Mouse (Mus musculus): ENCODE results near the gene Terb1. TPM values are rescaled to one million over a fixed set of nuclear protein-coding genes. Genes with fewer than 3 reads are reported as not detected.

The Terb1 gene
- 0.18 and 0.33 TPM in 2 replicates for polyA plus RNA-seq (2015; fragmentation: Nextera tagmentation; extraction: Ambion mirVana)

- ATAC-seq (ENCODE audit: low FRiP score, low TSS enrichment) (peak; percentile 86), DNase-seq (ENCODE audit: low spot score) (peak; percentile 75)
- no peaks in the 10 kb centered on the region for H3K27me3 ChIP-seq (ENCODE audit: control insufficient read depth, insufficient read depth, low read length)
- no peaks in the 10 kb centered on the region for H3K9me3 ChIP-seq (ENCODE audit: control insufficient read depth, low read length)
- TF ChIP-seq EP300 (optimal IDR thresholded peaks at IDR 0.05) (no peak), CTCF (IDR thresholded peaks at IDR 0.05; ENCODE audit: low read depth) (peak; percentile 38)
- peak within 1 kb of the TSS; percentile 98 for H3K4me2 ChIP-seq (replicated peaks; ENCODE audit: low read depth)
- H3K36me3 ChIP-seq (ENCODE audit: control insufficient read depth, insufficient read depth, low read length): peaks cover 6% of the 10 kb centered on the region; the same call in 1 of the 2 replicates
- H3K4me1 ChIP-seq (replicated peaks; ENCODE audit: control insufficient read depth, insufficient read depth): no peaks in the 10 kb centered on the region
- peak within 1 kb of the TSS; percentile 72 for H3K9ac ChIP-seq (ENCODE audit: low read length)
- H3K27ac ChIP-seq (replicated peaks): peak within 1 kb of the TSS; percentile 13; the same call in 1 of the 2 replicates
- 2% methylated on average over 63 of the region's 64 CpGs for WGBS
- H3K4me3 ChIP-seq (ENCODE audit: low read depth, low read length): peak within 1 kb of the TSS; percentile 54
Measured at GRCm38 (mm10) chr8:104509061-104510006, at the start of gene Terb1. TSS of gene Terb1 (minus strand) at chr8:104509910.

DNA sequence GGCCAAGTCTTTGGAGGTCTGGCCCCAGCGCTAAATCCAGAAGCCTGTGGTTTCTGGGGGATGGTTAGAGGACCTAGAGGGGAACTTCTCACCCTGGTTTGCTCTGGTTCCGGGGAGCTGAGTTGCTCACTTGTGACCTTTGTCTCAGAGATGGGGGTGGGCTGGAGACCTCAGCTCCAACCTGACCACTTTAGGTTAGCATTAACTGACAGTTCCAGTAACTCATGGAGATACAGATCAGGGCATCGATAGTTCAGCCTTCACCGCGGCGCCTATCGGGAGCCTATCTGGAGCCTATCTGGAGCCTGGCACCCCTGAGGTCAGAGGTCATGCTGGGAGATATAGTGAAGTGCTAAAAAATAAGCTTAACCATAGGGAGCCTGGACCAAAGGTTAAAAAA is 47.5 kb upstream of the Terb1 start:
- TF ChIP-seq EP300 (optimal IDR thresholded peaks at IDR 0.05): no peak
- no peak for TF ChIP-seq CTCF (IDR thresholded peaks at IDR 0.05; ENCODE audit: low read depth)
- no peak for ATAC-seq (ENCODE audit: low FRiP score, low TSS enrichment)
- Histone ChIP-seq H3K4me1 (replicated peaks; ENCODE audit: control insufficient read depth, insufficient read depth) (no peaks in the 10 kb centered on the region), H3K4me3 (ENCODE audit: low read depth, low read length) (no peak overlapping the region), H3K9ac (ENCODE audit: low read length) (no peak overlapping the region), H3K27ac (replicated peaks) (no peak overlapping the region), H3K27me3 (ENCODE audit: control insufficient read depth, insufficient read depth, low read length) (no peaks in the 10 kb centered on the region), H3K36me3 (ENCODE audit: control insufficient read depth, insufficient read depth, low read length) (no peaks in the 10 kb centered on the region), H3K4me2 (replicated peaks; ENCODE audit: low read depth) (no peak overlapping the region), H3K9me3 (ENCODE audit: control insufficient read depth, low read length) (no peaks in the 10 kb centered on the region)
- WGBS: 65% methylated on average over 7 of the region's 7 CpGs
- no peak for DNase-seq (ENCODE audit: low spot score)

GRCm38 (mm10) chr8:104555191-104555590 is 45.5 kb upstream of the Terb1 start:
- H3K27me3 ChIP-seq (ENCODE audit: control insufficient read depth, insufficient read depth, low read length): no peaks in the 10 kb centered on the region
- no peak overlapping the region for H3K27ac ChIP-seq (replicated peaks)
- H3K4me1 ChIP-seq (replicated peaks; ENCODE audit: control insufficient read depth, insufficient read depth): no peaks in the 10 kb centered on the region
- H3K4me2 ChIP-seq (replicated peaks; ENCODE audit: low read depth): no peak overlapping the region
- 75% methylated on average over 4 of the region's 4 CpGs for WGBS
- H3K4me3 ChIP-seq (ENCODE audit: low read depth, low read length): no peak overlapping the region
- no peaks in the 10 kb centered on the region for H3K36me3 ChIP-seq (ENCODE audit: control insufficient read depth, insufficient read depth, low read length)
- DNase-seq (ENCODE audit: low spot score) (no peak), ATAC-seq (ENCODE audit: low FRiP score, low TSS enrichment) (no peak)
- no peak overlapping the region for H3K9ac ChIP-seq (ENCODE audit: low read length)
- H3K9me3 ChIP-seq (ENCODE audit: control insufficient read depth, low read length): no peaks in the 10 kb centered on the region
- TF ChIP-seq CTCF (IDR thresholded peaks at IDR 0.05; ENCODE audit: low read depth) (no peak), EP300 (optimal IDR thresholded peaks at IDR 0.05) (no peak)

- Histone ChIP-seq H3K4me3 (ENCODE audit: low read depth, low read length) (no peak overlapping the region), H3K36me3 (ENCODE audit: control insufficient read depth, insufficient read depth, low read length) (no peaks in the 10 kb centered on the region), H3K4me2 (replicated peaks; ENCODE audit: low read depth) (no peak overlapping the region), H3K4me1 (replicated peaks; ENCODE audit: control insufficient read depth, insufficient read depth) (peaks cover 6% of the 10 kb centered on the region; the same call in 1 of the 2 replicates), H3K9me3 (ENCODE audit: control insufficient read depth, low read length) (no peaks in the 10 kb centered on the region), H3K9ac (ENCODE audit: low read length) (no peak overlapping the region), H3K27me3 (ENCODE audit: control insufficient read depth, insufficient read depth, low read length) (0 out of 2 replicates have a peak, but pooled peaks cover 2% of the 10 kb centered on the region), H3K27ac (replicated peaks) (no peak overlapping the region)
- ATAC-seq (ENCODE audit: low FRiP score, low TSS enrichment) (no peak), DNase-seq (ENCODE audit: low spot score) (no peak)
- WGBS: 76% methylated on average over 8 of the region's 8 CpGs
- no peak for TF ChIP-seq CTCF (IDR thresholded peaks at IDR 0.05; ENCODE audit: low read depth)
- no peak for TF ChIP-seq EP300 (optimal IDR thresholded peaks at IDR 0.05)
Measured at GRCm38 (mm10) chr8:104543440-104544045, 33.8 kb upstream of the Terb1 start.

DNA sequence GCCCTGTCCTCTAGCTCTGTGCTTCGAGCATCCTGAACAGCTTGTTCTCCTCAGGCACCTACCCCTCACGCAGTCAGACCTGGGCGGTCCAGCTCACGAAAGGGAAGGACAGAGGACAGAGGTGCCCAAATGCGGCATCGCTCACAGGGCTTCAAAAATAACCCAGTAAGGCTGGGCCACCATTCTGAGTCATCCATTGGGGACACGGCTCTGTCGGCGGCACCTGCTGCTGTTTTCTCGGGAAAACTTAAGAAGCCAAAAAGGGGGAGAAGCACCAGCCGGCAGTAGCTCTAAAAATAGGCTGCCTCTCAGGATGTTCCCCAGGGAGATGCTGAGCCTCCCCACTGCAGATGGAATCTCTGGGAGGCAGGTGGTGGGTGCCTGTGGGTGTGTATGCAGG is 32.5 kb upstream of the Terb1 start:
- no peak overlapping the region for H3K4me3 ChIP-seq (ENCODE audit: low read depth, low read length)
- 17% methylated on average over 11 of the region's 11 CpGs for WGBS
- DNase-seq (ENCODE audit: low spot score) (no peak), ATAC-seq (ENCODE audit: low FRiP score, low TSS enrichment) (no peak)
- no peaks in the 10 kb centered on the region for H3K36me3 ChIP-seq (ENCODE audit: control insufficient read depth, insufficient read depth, low read length)
- no peak overlapping the region for H3K9ac ChIP-seq (ENCODE audit: low read length)
- H3K4me1 ChIP-seq (replicated peaks; ENCODE audit: control insufficient read depth, insufficient read depth): peaks cover 6% of the 10 kb centered on the region; the same call in 1 of the 2 replicates
- no peak overlapping the region for H3K4me2 ChIP-seq (replicated peaks; ENCODE audit: low read depth)
- H3K27me3 ChIP-seq (ENCODE audit: control insufficient read depth, insufficient read depth, low read length): 0 out of 2 replicates have a peak, but pooled peaks cover 2% of the 10 kb centered on the region
- H3K9me3 ChIP-seq (ENCODE audit: control insufficient read depth, low read length): no peaks in the 10 kb centered on the region
- TF ChIP-seq CTCF (IDR thresholded peaks at IDR 0.05; ENCODE audit: low read depth): no peak
- H3K27ac ChIP-seq (replicated peaks): no peak overlapping the region

Measured in stomach, postnatal 0 days (tissue).